Mouse (Mus musculus): ENCODE measurements around the gene Bzw1. TPM values are rescaled to one million over a fixed set of nuclear protein-coding genes. Genes with fewer than 3 reads are reported as not detected.

Gene Bzw1
- polyA plus RNA-seq, 1 experiment from 2014 or later = 468 TPM

DNA sequence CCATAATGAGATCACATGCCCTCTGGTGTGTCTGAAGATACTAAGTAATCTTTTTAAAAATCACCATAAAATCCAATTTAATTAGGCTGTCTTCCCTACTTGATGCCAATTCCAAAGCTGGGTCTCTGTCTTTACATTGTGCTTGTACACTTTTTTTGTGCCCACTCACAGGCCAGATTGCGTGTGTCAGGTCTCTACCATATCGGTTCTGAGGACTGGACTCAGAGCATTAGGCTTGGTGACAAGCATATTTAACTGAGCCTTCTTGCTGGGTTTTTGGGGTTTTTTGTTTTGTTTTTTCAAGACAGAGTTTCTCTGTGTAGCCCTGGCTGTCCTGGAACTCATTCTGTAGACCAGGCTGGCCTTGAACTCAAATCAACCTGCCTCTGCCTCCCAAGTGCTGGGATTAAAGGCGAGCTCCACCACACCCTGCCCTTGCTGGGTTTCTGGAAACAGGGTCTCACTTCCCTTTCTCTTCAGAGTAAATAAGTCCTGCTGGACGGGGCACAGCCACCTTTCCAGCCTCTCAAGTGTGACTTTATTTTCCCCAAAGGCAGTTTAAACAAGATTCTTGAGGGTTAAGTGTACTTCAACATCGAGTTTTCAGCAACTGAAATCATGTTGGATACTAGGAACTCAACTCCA, 17.0 kb downstream of the Bzw1 start:
- no peak overlapping the region for H3K9ac ChIP-seq (replicated peaks; ENCODE audit: low read length)
- DNase-seq = no peak
- H3K36me3 ChIP-seq (ENCODE audit: control insufficient read depth, insufficient read depth, low read length) = peaks cover 72% of the 10 kb centered on the region
- no peaks in the 10 kb centered on the region for H3K9me3 ChIP-seq (ENCODE audit: control insufficient read depth, low read length)
- H3K4me2 ChIP-seq (ENCODE audit: low read length) = no peak overlapping the region
- H3K27ac ChIP-seq (replicated peaks; ENCODE audit: low read depth, low read length) = no peak overlapping the region
- no peak for ATAC-seq (ENCODE audit: low FRiP score, low TSS enrichment)
- H3K4me1 ChIP-seq (ENCODE audit: control insufficient read depth, insufficient read depth, low read length) = no peaks in the 10 kb centered on the region
- no peak overlapping the region for H3K4me3 ChIP-seq (replicated peaks; ENCODE audit: low read depth, low read length)
- WGBS = 85% methylated on average over 5 of the region's 5 CpGs
- no peaks in the 10 kb centered on the region for H3K27me3 ChIP-seq (ENCODE audit: control insufficient read depth, insufficient read depth, low read length)

DNA sequence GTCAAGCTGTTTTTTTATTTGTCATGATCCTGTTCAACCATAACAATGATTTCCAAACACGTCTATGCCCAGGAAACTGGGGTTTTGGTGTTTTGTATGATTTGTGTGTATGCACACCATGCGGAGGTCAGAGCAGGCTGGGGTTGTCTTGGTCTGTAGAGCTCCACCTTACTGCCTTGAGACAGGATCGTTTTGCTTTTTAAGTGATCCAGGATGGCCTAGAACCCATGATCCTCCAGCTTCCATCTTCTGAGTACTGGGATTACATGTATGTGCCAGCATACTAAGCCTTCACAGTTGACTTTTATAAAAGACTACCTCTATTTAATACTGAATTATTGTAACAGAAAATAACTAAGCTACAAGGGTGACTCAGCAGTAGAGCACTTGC, 17.5 kb downstream of the Bzw1 start:
- no peaks in the 10 kb centered on the region for H3K27me3 ChIP-seq (ENCODE audit: control insufficient read depth, insufficient read depth, low read length)
- DNase-seq (no peak), ATAC-seq (ENCODE audit: low FRiP score, low TSS enrichment) (no peak)
- H3K4me1 ChIP-seq (ENCODE audit: control insufficient read depth, insufficient read depth, low read length) = no peaks in the 10 kb centered on the region
- H3K9ac ChIP-seq (replicated peaks; ENCODE audit: low read length) = no peak overlapping the region
- WGBS = 92% methylated on average over 3 of the region's 3 CpGs
- H3K27ac ChIP-seq (replicated peaks; ENCODE audit: low read depth, low read length) = no peak overlapping the region
- peaks cover 75% of the 10 kb centered on the region for H3K36me3 ChIP-seq (ENCODE audit: control insufficient read depth, insufficient read depth, low read length)
- no peaks in the 10 kb centered on the region for H3K9me3 ChIP-seq (ENCODE audit: control insufficient read depth, low read length)
- H3K4me3 ChIP-seq (replicated peaks; ENCODE audit: low read depth, low read length) = no peak overlapping the region
- H3K4me2 ChIP-seq (ENCODE audit: low read length) = no peak overlapping the region

DNA sequence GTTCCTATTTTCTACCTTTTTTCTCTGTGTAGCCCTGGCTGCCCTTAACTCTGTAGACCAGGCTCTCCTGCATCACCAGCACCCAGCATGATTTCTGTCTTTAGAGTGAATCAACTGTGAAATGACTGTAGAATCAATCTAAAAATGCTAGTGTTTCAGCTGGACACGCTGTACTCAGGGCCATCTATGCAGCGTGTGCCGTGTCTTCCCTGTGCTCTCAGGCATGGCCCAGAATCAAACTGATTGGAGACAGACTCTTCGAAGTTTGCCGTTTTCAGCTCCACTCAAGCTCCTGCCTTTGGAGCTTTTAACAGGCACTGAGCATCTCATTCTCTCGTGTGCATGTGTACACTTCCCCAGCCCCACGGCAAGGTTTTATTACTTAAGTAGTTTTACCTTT, 18.1 kb downstream of the Bzw1 start:
- Histone ChIP-seq H3K9ac (replicated peaks; ENCODE audit: low read length) (no peak overlapping the region), H3K27ac (replicated peaks; ENCODE audit: low read depth, low read length) (no peak overlapping the region), H3K4me3 (replicated peaks; ENCODE audit: low read depth, low read length) (no peak overlapping the region), H3K27me3 (ENCODE audit: control insufficient read depth, insufficient read depth, low read length) (no peaks in the 10 kb centered on the region), H3K9me3 (ENCODE audit: control insufficient read depth, low read length) (no peaks in the 10 kb centered on the region), H3K4me2 (ENCODE audit: low read length) (no peak overlapping the region), H3K4me1 (ENCODE audit: control insufficient read depth, insufficient read depth, low read length) (no peaks in the 10 kb centered on the region), H3K36me3 (ENCODE audit: control insufficient read depth, insufficient read depth, low read length) (peaks cover 76% of the 10 kb centered on the region)
- DNase-seq (no peak), ATAC-seq (ENCODE audit: low FRiP score, low TSS enrichment) (no peak)
- 94% methylated on average over 7 of the region's 7 CpGs for WGBS

DNA sequence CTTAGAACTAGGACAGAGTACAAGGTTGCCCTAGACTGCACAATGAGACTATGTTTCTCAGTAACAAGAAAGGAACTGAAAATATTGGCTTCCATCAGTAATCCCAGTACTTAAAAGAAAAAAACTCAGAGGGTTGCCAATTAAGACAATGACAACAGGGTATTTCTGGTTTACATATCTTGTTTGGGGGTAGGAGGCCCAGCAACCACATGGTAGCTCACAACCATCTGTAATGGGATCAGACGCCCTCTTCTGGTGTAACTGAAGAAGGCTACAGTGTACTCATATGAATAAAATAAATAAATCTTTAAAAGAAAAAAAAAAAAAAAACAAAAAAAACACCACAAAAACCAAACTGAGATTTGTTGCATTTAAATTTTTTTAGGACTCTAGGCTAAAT, 22.7 kb downstream of the Bzw1 start:
- Histone ChIP-seq H3K9me3 (ENCODE audit: control insufficient read depth, low read length) (no peaks in the 10 kb centered on the region), H3K9ac (replicated peaks; ENCODE audit: low read length) (no peak overlapping the region), H3K4me3 (replicated peaks; ENCODE audit: low read depth, low read length) (no peak overlapping the region), H3K4me2 (ENCODE audit: low read length) (no peak overlapping the region), H3K27me3 (ENCODE audit: control insufficient read depth, insufficient read depth, low read length) (no peaks in the 10 kb centered on the region), H3K36me3 (ENCODE audit: control insufficient read depth, insufficient read depth, low read length) (peaks cover 93% of the 10 kb centered on the region), H3K4me1 (ENCODE audit: control insufficient read depth, insufficient read depth, low read length) (no peaks in the 10 kb centered on the region), H3K27ac (replicated peaks; ENCODE audit: low read depth, low read length) (no peak overlapping the region)
- WGBS = 28% methylated on average over 1 of the region's 1 CpGs
- DNase-seq = peak; percentile 21
- no peak for ATAC-seq (ENCODE audit: low FRiP score, low TSS enrichment)

DNA sequence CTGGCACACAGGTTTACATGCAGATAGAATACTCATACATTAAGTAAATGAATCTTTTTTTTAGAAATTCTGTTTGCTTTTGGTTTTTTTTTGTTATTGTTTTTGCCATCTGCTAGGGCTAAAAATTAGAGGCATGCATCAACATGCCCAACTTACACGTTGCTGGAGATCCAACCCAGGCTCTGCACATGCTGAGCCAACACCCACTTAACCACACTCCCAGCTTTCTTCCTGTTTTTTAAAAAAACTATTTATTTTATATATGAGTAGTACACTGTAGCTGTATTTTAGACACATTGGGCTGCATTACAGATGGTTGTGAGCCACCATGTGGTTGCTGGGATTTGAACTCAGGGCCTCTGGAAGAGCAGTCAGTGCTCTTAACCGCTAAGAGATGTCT, 23.4 kb downstream of the Bzw1 start:
- no peak overlapping the region for H3K4me2 ChIP-seq (ENCODE audit: low read length)
- no peak for ATAC-seq (ENCODE audit: low FRiP score, low TSS enrichment)
- no peak for DNase-seq
- H3K27ac ChIP-seq (replicated peaks; ENCODE audit: low read depth, low read length) = no peak overlapping the region
- no peak overlapping the region for H3K9ac ChIP-seq (replicated peaks; ENCODE audit: low read length)
- 95% methylated on average over 2 of the region's 2 CpGs for WGBS
- peaks cover 90% of the 10 kb centered on the region for H3K36me3 ChIP-seq (ENCODE audit: control insufficient read depth, insufficient read depth, low read length)
- no peak overlapping the region for H3K4me3 ChIP-seq (replicated peaks; ENCODE audit: low read depth, low read length)
- 0 out of 2 replicates have a peak, but pooled peaks cover 2% of the 10 kb centered on the region for H3K4me1 ChIP-seq (ENCODE audit: control insufficient read depth, insufficient read depth, low read length)
- no peaks in the 10 kb centered on the region for H3K27me3 ChIP-seq (ENCODE audit: control insufficient read depth, insufficient read depth, low read length)
- no peaks in the 10 kb centered on the region for H3K9me3 ChIP-seq (ENCODE audit: control insufficient read depth, low read length)

DNA sequence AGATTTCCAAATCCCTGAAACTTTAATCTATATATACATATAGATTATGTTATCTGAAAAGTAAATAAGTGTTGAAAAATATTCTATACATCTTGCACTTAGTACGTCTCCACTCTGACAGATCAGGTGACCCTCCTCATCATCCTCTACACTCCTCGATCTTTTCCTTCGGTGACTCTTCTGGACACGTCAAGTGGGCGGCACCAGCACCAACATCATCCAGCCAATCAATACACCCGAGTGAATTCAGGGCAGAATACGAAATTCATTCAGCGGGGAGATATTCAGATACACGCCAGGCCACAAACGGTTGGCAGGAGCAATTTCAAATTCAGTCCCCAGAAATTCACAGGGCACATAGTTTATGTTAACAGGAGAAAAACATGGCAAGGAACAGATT, 27.3 kb downstream of the Bzw1 start:
- Histone ChIP-seq H3K27me3 (ENCODE audit: control insufficient read depth, insufficient read depth, low read length) (no peaks in the 10 kb centered on the region), H3K36me3 (ENCODE audit: control insufficient read depth, insufficient read depth, low read length) (peaks cover 60% of the 10 kb centered on the region), H3K4me3 (replicated peaks; ENCODE audit: low read depth, low read length) (no peak overlapping the region), H3K4me1 (ENCODE audit: control insufficient read depth, insufficient read depth, low read length) (peaks cover 21% of the 10 kb centered on the region), H3K9ac (replicated peaks; ENCODE audit: low read length) (no peak overlapping the region), H3K4me2 (ENCODE audit: low read length) (no peak overlapping the region), H3K27ac (replicated peaks; ENCODE audit: low read depth, low read length) (no peak overlapping the region), H3K9me3 (ENCODE audit: control insufficient read depth, low read length) (no peaks in the 10 kb centered on the region)
- ATAC-seq (ENCODE audit: low FRiP score, low TSS enrichment) (no peak), DNase-seq (no peak)
- 86% methylated on average over 10 of the region's 10 CpGs for WGBS

DNA sequence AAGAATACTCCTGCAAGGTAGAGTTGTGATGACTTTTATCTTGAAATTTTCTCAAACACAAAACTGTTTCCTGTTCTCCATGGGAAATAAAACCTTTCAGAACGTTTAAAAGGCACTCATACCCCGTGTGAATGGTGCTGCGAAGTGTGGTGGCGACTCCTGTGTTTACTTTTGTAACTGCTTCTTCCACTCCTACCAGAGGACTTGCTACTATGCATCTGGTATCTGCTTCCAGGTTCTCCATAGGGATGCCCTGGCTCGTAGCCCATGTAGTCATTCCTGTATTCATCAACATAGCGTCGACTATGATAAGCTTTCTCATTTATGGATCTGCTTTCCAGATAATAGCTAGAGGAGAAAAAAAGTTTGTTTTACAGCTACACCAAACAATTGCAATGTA, 28.3 kb downstream of the Bzw1 start:
- 0 out of 2 replicates have a peak overlapping the region, but pooled peaks have one; percentile 5 for H3K4me2 ChIP-seq (ENCODE audit: low read length)

DNA sequence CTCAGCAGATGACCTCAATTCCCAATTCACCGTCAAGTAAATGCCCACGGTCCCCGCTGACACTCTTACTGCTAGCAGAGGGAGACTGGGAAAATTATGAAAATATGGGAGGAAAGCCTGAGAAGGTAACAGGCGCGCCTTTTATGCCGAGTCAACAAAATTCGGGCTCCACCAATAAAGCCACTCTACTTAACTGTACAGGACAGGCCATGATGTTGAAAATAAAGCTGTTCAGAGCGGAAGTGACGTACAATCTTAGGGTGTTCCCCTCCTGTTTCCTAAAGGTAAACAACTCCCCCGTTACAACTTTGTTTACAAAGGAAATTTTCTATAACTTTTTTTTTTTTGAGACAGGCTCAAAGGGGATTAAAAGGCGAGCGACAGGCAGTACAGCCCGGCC, 30.2 kb downstream of the Bzw1 start:
- WGBS = 6% methylated on average over 13 of the region's 13 CpGs
- peak overlapping the region; percentile 100 for H3K4me3 ChIP-seq (replicated peaks; ENCODE audit: low read depth, low read length)
- H3K4me2 ChIP-seq (ENCODE audit: low read length) = peak overlapping the region; percentile 67

More for the DNA sequence above, 28.3 kb downstream of the Bzw1 start:
- 79% methylated on average over 7 of the region's 7 CpGs for WGBS
- no peaks in the 10 kb centered on the region for H3K27me3 ChIP-seq (ENCODE audit: control insufficient read depth, insufficient read depth, low read length)
- H3K4me1 ChIP-seq (ENCODE audit: control insufficient read depth, insufficient read depth, low read length) = peaks cover 21% of the 10 kb centered on the region
- no peak overlapping the region for H3K27ac ChIP-seq (replicated peaks; ENCODE audit: low read depth, low read length)
- H3K4me3 ChIP-seq (replicated peaks; ENCODE audit: low read depth, low read length) = no peak overlapping the region
- H3K9ac ChIP-seq (replicated peaks; ENCODE audit: low read length) = no peak overlapping the region
- ATAC-seq (ENCODE audit: low FRiP score, low TSS enrichment) = no peak
- no peaks in the 10 kb centered on the region for H3K9me3 ChIP-seq (ENCODE audit: control insufficient read depth, low read length)
- H3K36me3 ChIP-seq (ENCODE audit: control insufficient read depth, insufficient read depth, low read length) = peaks cover 52% of the 10 kb centered on the region
- DNase-seq = no peak

More for the DNA sequence above, 30.2 kb downstream of the Bzw1 start:
- H3K27ac ChIP-seq (replicated peaks; ENCODE audit: low read depth, low read length) = peak overlapping the region; percentile 100
- H3K4me1 ChIP-seq (ENCODE audit: control insufficient read depth, insufficient read depth, low read length) = peaks cover 21% of the 10 kb centered on the region
- H3K9ac ChIP-seq (replicated peaks; ENCODE audit: low read length) = peak overlapping the region; percentile 100
- peaks cover 34% of the 10 kb centered on the region for H3K36me3 ChIP-seq (ENCODE audit: control insufficient read depth, insufficient read depth, low read length)
- DNase-seq (peak; percentile 84), ATAC-seq (ENCODE audit: low FRiP score, low TSS enrichment) (peak; percentile 28; the same call in 1 of the 2 replicates)
- no peaks in the 10 kb centered on the region for H3K27me3 ChIP-seq (ENCODE audit: control insufficient read depth, insufficient read depth, low read length)
- H3K9me3 ChIP-seq (ENCODE audit: control insufficient read depth, low read length) = no peaks in the 10 kb centered on the region
